Mouse (Mus musculus) neural tube, embryonic 13.5 days (tissue): ENCODE measurements around the gene Ptprr. TPM values are rescaled to one million over a fixed set of nuclear protein-coding genes. Genes with fewer than 3 reads are reported as not detected.

Experiments used
- ATAC-seq: fragments of 200-750 bp; cut with Nextera tagmentation; 2 replicates; pipeline ENCODE4 v1.8.0; 2017; ENCODE audit warnings: low read depth, mild to moderate bottlenecking, moderate TSS enrichment, moderate library complexity
- H3K27ac ChIP-seq: fragments of 300-500 bp; sonication (generic); replicated peaks from 2 replicates; pipeline ENCODE4 v1.5.1; 2015; ENCODE audit warnings: moderate library complexity, mild to moderate bottlenecking, inconsistent platforms
- H3K27me3 ChIP-seq: fragments of 300-500 bp; sonication (generic); 2 replicates; pipeline ENCODE4 v1.6.1; 2015; ENCODE audit warnings: mild to moderate bottlenecking, inconsistent platforms
- H3K36me3 ChIP-seq: fragments of 300-500 bp; sonication (generic); 2 replicates; pipeline ENCODE4 v1.6.1; 2015; ENCODE audit warnings: mild to moderate bottlenecking, inconsistent platforms
- H3K4me1 ChIP-seq: fragments of 300-500 bp; sonication (generic); replicated peaks from 2 replicates; pipeline ENCODE4 v1.6.1; 2015; ENCODE audit warnings: inconsistent platforms
- H3K4me2 ChIP-seq: fragments of 300-500 bp; sonication (generic); 2 replicates; pipeline ENCODE4 v1.6.1; 2015; ENCODE audit warnings: inconsistent platforms, mild to moderate bottlenecking, moderate library complexity
- H3K4me3 ChIP-seq: fragments of 300-500 bp; sonication (generic); 2 replicates; pipeline ENCODE4 v1.5.1; 2015; ENCODE audit warnings: mild to moderate bottlenecking, inconsistent platforms
- H3K9ac ChIP-seq: fragments of 300-500 bp; sonication (generic); 2 replicates; pipeline ENCODE4 v1.6.1; 2015; ENCODE audit warnings: moderate library complexity, mild to moderate bottlenecking, inconsistent platforms
- H3K9me3 ChIP-seq: fragments of 300-500 bp; sonication (generic); 2 replicates; pipeline ENCODE4 v1.6.1; 2016; ENCODE audit warnings: inconsistent platforms
- WGBS: fragments of 180-500 bp; shearing (Covaris S2); methylation state at CpG from one replicate; pipeline ENCODE4 v1.1.7; 2015; 5-methylcytosine and 5-hydroxymethylcytosine counted together
- polyA plus RNA-seq: library from polyadenylated mRNA; unstranded; fragments of >200 nt; fragmentation: Nextera tagmentation; extraction: Ambion mirVana; gene quantifications from 2 replicates; pipeline ENCODE4 v1.2.1, GENCODE M21; 2015

Ptprr gene
- polyA plus RNA-seq, 1 experiment from 2014 or later: 51.8 TPM

GRCm38 (mm10) chr10:116286697-116287344 lies 268.8 kb downstream of the Ptprr start:
- no peak for ATAC-seq
- WGBS: 86% methylated on average over 7 of the region's 7 CpGs
- no peaks in the 10 kb centered on the region for H3K4me1 ChIP-seq
- H3K36me3 ChIP-seq: no peaks in the 10 kb centered on the region
- no peak overlapping the region for H3K4me2 ChIP-seq
- H3K27me3 ChIP-seq: no peaks in the 10 kb centered on the region
- H3K27ac ChIP-seq: no peak overlapping the region
- H3K9ac ChIP-seq: no peak overlapping the region
- no peaks in the 10 kb centered on the region for H3K9me3 ChIP-seq
- H3K4me3 ChIP-seq: no peak overlapping the region

- H3K9me3 ChIP-seq: no peaks in the 10 kb centered on the region
- no peaks in the 10 kb centered on the region for H3K36me3 ChIP-seq
- no peak overlapping the region for H3K9ac ChIP-seq
- H3K27me3 ChIP-seq: no peaks in the 10 kb centered on the region
- no peak overlapping the region for H3K4me3 ChIP-seq
- H3K4me1 ChIP-seq: no peaks in the 10 kb centered on the region
- 53% methylated on average over 9 of the region's 9 CpGs for WGBS
- no peak overlapping the region for H3K4me2 ChIP-seq
- H3K27ac ChIP-seq: no peak overlapping the region
- no peak for ATAC-seq
These were observed 270.1 kb downstream of the Ptprr start for GRCm38 (mm10) chr10:116288130-116288529.

- WGBS: 89% methylated on average over 4 of the region's 4 CpGs
- no peak for ATAC-seq
- Histone ChIP-seq H3K9ac (no peak overlapping the region), H3K4me2 (no peak overlapping the region), H3K9me3 (no peaks in the 10 kb centered on the region), H3K4me3 (no peak overlapping the region), H3K4me1 (no peaks in the 10 kb centered on the region), H3K36me3 (no peaks in the 10 kb centered on the region), H3K27me3 (no peaks in the 10 kb centered on the region), H3K27ac (no peak overlapping the region)
These were observed 272.5 kb downstream of the Ptprr start for GRCm38 (mm10) chr10:116290483-116290882.

GRCm38 (mm10) chr10:116291153-116291755 lies 273.2 kb downstream of the Ptprr start:
- Histone ChIP-seq H3K4me2 (no peak overlapping the region), H3K36me3 (no peaks in the 10 kb centered on the region), H3K27me3 (no peaks in the 10 kb centered on the region), H3K9me3 (no peaks in the 10 kb centered on the region), H3K4me1 (no peaks in the 10 kb centered on the region), H3K4me3 (no peak overlapping the region), H3K27ac (no peak overlapping the region), H3K9ac (no peak overlapping the region)
- 85% methylated on average over 8 of the region's 8 CpGs for WGBS
- ATAC-seq: no peak

- no peaks in the 10 kb centered on the region for H3K36me3 ChIP-seq
- H3K9ac ChIP-seq: no peak overlapping the region
- H3K27ac ChIP-seq: no peak overlapping the region
- no peaks in the 10 kb centered on the region for H3K9me3 ChIP-seq
- peaks cover 9% of the 10 kb centered on the region for H3K4me1 ChIP-seq
- 92% methylated on average over 4 of the region's 4 CpGs for WGBS
- no peak overlapping the region for H3K4me2 ChIP-seq
- peaks cover 9% of the 10 kb centered on the region for H3K27me3 ChIP-seq
- ATAC-seq: no peak
- H3K4me3 ChIP-seq: no peak overlapping the region
These were observed 278.4 kb downstream of the Ptprr start for GRCm38 (mm10) chr10:116296439-116296838.

- Histone ChIP-seq H3K4me2 (no peak overlapping the region), H3K4me1 (peaks cover 16% of the 10 kb centered on the region), H3K9me3 (no peaks in the 10 kb centered on the region), H3K36me3 (no peaks in the 10 kb centered on the region), H3K9ac (no peak overlapping the region), H3K4me3 (no peak overlapping the region), H3K27ac (no peak overlapping the region), H3K27me3 (peaks cover 17% of the 10 kb centered on the region)
- 78% methylated on average over 12 of the region's 12 CpGs for WGBS
- no peak for ATAC-seq
These were observed 279.8 kb downstream of the Ptprr start for GRCm38 (mm10) chr10:116297854-116298253.

- no peaks in the 10 kb centered on the region for H3K36me3 ChIP-seq
- peak overlapping the region; percentile 48 for H3K4me3 ChIP-seq
- peaks cover 20% of the 10 kb centered on the region for H3K27me3 ChIP-seq
- peak overlapping the region; percentile 69 for H3K9ac ChIP-seq
- H3K4me1 ChIP-seq: peaks cover 16% of the 10 kb centered on the region
- WGBS: 12% methylated on average over 7 of the region's 7 CpGs
- H3K27ac ChIP-seq: no peak overlapping the region
- ATAC-seq: peak; percentile 3; the same call in 1 of the 2 replicates
- H3K4me2 ChIP-seq: peak overlapping the region; percentile 94
- no peaks in the 10 kb centered on the region for H3K9me3 ChIP-seq
These were observed 282.8 kb downstream of the Ptprr start for GRCm38 (mm10) chr10:116300824-116301223.

GRCm38 (mm10) chr10:116301258-116301657 lies 283.2 kb downstream of the Ptprr start:
- Histone ChIP-seq H3K9me3 (no peaks in the 10 kb centered on the region), H3K4me1 (peaks cover 16% of the 10 kb centered on the region), H3K4me3 (peak overlapping the region; percentile 48), H3K4me2 (peak overlapping the region; percentile 94), H3K27ac (no peak overlapping the region), H3K36me3 (no peaks in the 10 kb centered on the region), H3K27me3 (peaks cover 20% of the 10 kb centered on the region), H3K9ac (peak overlapping the region; percentile 69)
- WGBS: 0% methylated on average over 15 of the region's 36 CpGs
- peak; percentile 56 for ATAC-seq

GRCm38 (mm10) chr10:116304355-116304754 lies 286.3 kb downstream of the Ptprr start:
- WGBS: 89% methylated on average over 4 of the region's 4 CpGs
- no peak for ATAC-seq

GRCm38 (mm10) chr10:116309460-116309859 lies 291.4 kb downstream of the Ptprr start:
- Histone ChIP-seq H3K27me3 (no peaks in the 10 kb centered on the region), H3K36me3 (no peaks in the 10 kb centered on the region), H3K9me3 (no peaks in the 10 kb centered on the region), H3K4me3 (no peak overlapping the region), H3K4me2 (no peak overlapping the region), H3K27ac (no peak overlapping the region), H3K9ac (no peak overlapping the region), H3K4me1 (no peaks in the 10 kb centered on the region)
- ATAC-seq: no peak
- WGBS: 80% methylated on average over 2 of the region's 2 CpGs

More at GRCm38 (mm10) chr10:116304355-116304754, 286.3 kb downstream of the Ptprr start:
- no peak overlapping the region for H3K4me2 ChIP-seq
- no peak overlapping the region for H3K9ac ChIP-seq
- no peak overlapping the region for H3K27ac ChIP-seq
- H3K27me3 ChIP-seq: peaks cover 20% of the 10 kb centered on the region
- H3K4me1 ChIP-seq: peaks cover 16% of the 10 kb centered on the region
- H3K4me3 ChIP-seq: no peak overlapping the region
- no peaks in the 10 kb centered on the region for H3K9me3 ChIP-seq
- no peaks in the 10 kb centered on the region for H3K36me3 ChIP-seq

- H3K9me3 ChIP-seq: no peaks in the 10 kb centered on the region
- H3K4me3 ChIP-seq: no peak overlapping the region
- 0 out of 2 replicates have a peak overlapping the region, but pooled peaks have one; percentile 28 for H3K27ac ChIP-seq
- ATAC-seq: no peak
- 49% methylated on average over 11 of the region's 11 CpGs for WGBS
- H3K27me3 ChIP-seq: no peaks in the 10 kb centered on the region
- no peaks in the 10 kb centered on the region for H3K4me1 ChIP-seq
- no peak overlapping the region for H3K9ac ChIP-seq
- H3K4me2 ChIP-seq: no peak overlapping the region
- H3K36me3 ChIP-seq: no peaks in the 10 kb centered on the region
These were observed 292.6 kb downstream of the Ptprr start for GRCm38 (mm10) chr10:116310516-116311210.

- H3K9me3 ChIP-seq: no peaks in the 10 kb centered on the region
- H3K4me3 ChIP-seq: no peak overlapping the region
- 0 out of 2 replicates have a peak overlapping the region, but pooled peaks have one; percentile 7 for H3K4me2 ChIP-seq
- ATAC-seq: peak; percentile 23; the same call in 1 of the 2 replicates
- no peak overlapping the region for H3K9ac ChIP-seq
- WGBS: 25% methylated on average over 12 of the region's 12 CpGs
- no peaks in the 10 kb centered on the region for H3K36me3 ChIP-seq
- no peak overlapping the region for H3K27ac ChIP-seq
- H3K27me3 ChIP-seq: no peaks in the 10 kb centered on the region
- H3K4me1 ChIP-seq: no peaks in the 10 kb centered on the region
These were observed 301.2 kb downstream of the Ptprr start for GRCm38 (mm10) chr10:116319246-116319645.
